Mouse (Mus musculus): Measurements from ENCODE around the gene Nr4a1. TPM values are rescaled to one million over a fixed set of nuclear protein-coding genes. Genes with fewer than 3 reads are reported as not detected.

The Nr4a1 gene
- polyA plus RNA-seq, 1 experiment from 2014 or later, result 7.9 TPM

DNA sequence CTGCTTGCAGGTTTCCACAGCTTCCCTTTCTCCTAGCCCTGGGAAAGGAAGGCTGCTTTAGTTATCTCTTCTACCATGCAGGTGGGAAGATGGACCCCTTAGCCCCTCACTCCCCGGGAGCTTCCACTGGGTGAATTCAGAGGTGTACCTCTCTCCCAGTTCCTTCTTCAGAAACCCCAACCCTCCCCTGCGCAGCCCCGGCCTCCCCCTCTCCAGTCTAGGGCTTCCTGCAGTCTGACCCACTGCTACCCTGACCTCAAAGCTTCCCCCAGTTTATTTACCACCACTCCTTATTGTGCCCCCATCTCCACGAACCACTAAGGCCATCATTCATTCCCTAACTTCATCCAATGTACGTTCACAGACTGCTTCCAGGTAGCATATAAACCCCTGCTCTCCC, 30.5 kb upstream of the Nr4a1 start:
- Histone ChIP-seq H3K9me3 (replicated peaks) (no peaks in the 10 kb centered on the region), H3K4me1 (peaks cover 47% of the 10 kb centered on the region), H3K36me3 (no peaks in the 10 kb centered on the region), H3K27me3 (replicated peaks) (0 out of 2 replicates have a peak, but pooled peaks cover 5% of the 10 kb centered on the region), H3K9ac (replicated peaks) (peak overlapping the region; percentile 63), H3K4me2 (peak overlapping the region; percentile 98), H3K4me3 (replicated peaks) (peak overlapping the region; percentile 61), H3K27ac (replicated peaks) (no peak overlapping the region)
- WGBS, result 9% methylated on average over 5 of the region's 5 CpGs
- peak; percentile 11; the same call in 1 of the 2 replicates for ATAC-seq (ENCODE audit: low FRiP score)

- Histone ChIP-seq H3K9ac (replicated peaks) (peak within 1 kb of the TSS; percentile 63), H3K9me3 (replicated peaks) (no peaks in the 10 kb centered on the region), H3K4me2 (peak within 1 kb of the TSS; percentile 98), H3K27me3 (replicated peaks) (0 out of 2 replicates have a peak, but pooled peaks cover 5% of the 10 kb centered on the region), H3K27ac (replicated peaks) (peak within 1 kb of the TSS; percentile 45), H3K4me3 (replicated peaks) (peak within 1 kb of the TSS; percentile 61), H3K36me3 (no peaks in the 10 kb centered on the region), H3K4me1 (peaks cover 47% of the 10 kb centered on the region)
- ATAC-seq (ENCODE audit: low FRiP score), result peak; percentile 80
- WGBS, result under 1% methylated on average over 66 of the region's 77 CpGs
Measured at GRCm38 (mm10) chr15:101224006-101224906, 29.8 kb upstream of the Nr4a1 start, which contains the start of gene Grasp. Gene Grasp, plus strand, starts transcription at chr15:101224188.

GRCm38 (mm10) chr15:101224977-101225376, 29.1 kb upstream of the Nr4a1 start:
- peak overlapping the region; percentile 63 for H3K9ac ChIP-seq (replicated peaks)
- H3K9me3 ChIP-seq (replicated peaks), result no peaks in the 10 kb centered on the region
- 6% methylated on average over 14 of the region's 14 CpGs for whole genome bisulfite sequencing
- peaks cover 47% of the 10 kb centered on the region for H3K4me1 ChIP-seq
- 0 out of 2 replicates have a peak, but pooled peaks cover 5% of the 10 kb centered on the region for H3K27me3 ChIP-seq (replicated peaks)
- peak overlapping the region; percentile 61 for H3K4me3 ChIP-seq (replicated peaks)
- no peak for ATAC-seq (ENCODE audit: low FRiP score)
- peak overlapping the region; percentile 45 for H3K27ac ChIP-seq (replicated peaks)
- H3K4me2 ChIP-seq, result peak overlapping the region; percentile 98
- no peaks in the 10 kb centered on the region for H3K36me3 ChIP-seq

GRCm38 (mm10) chr15:101227971-101228370, 26.1 kb upstream of the Nr4a1 start:
- Histone ChIP-seq H3K9ac (replicated peaks) (no peak overlapping the region), H3K4me3 (replicated peaks) (no peak overlapping the region), H3K4me2 (no peak overlapping the region), H3K9me3 (replicated peaks) (no peaks in the 10 kb centered on the region), H3K36me3 (no peaks in the 10 kb centered on the region), H3K27ac (replicated peaks) (peak overlapping the region; percentile 37; the same call in 1 of the 2 replicates), H3K27me3 (replicated peaks) (0 out of 2 replicates have a peak, but pooled peaks cover 5% of the 10 kb centered on the region), H3K4me1 (peaks cover 33% of the 10 kb centered on the region)
- WGBS, result 11% methylated on average over 7 of the region's 7 CpGs
- no peak for ATAC-seq (ENCODE audit: low FRiP score)

DNA sequence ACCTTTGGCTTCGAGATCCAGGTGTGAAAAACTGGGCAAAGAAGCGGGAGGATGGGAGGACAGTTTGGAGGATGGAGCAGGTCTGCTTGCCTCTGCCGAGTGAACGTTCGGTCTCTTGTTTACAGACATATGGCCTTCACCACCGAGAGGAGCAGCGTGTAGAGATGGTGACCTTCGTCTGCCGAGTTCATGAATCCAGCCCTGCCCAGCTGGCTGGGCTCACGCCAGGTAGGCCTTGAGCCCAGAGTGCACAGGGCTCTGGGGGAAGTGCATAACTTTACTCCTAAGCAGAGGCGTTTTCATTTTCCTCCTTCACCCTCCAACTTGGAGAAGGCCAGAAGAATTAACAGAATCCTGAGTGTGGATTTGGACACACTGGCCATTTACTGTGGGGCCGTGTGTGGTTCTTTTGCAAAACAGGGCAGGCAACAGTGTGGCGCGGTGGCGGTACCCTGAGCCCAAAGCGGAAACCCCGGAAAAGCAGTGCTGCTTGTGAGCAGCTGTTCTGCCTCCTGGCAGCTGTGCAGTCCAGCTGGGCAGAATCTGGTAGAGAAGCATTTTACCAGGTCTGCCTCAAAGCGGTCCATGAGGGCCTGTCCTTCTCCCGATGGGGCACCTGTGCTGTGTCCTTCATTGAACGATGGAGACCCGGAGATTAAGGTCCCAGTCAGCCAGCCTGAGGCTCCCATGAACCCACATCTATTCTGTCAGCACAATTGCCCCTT, 25.0 kb upstream of the Nr4a1 start:
- Histone ChIP-seq H3K4me2 (no peak overlapping the region), H3K27me3 (replicated peaks) (0 out of 2 replicates have a peak, but pooled peaks cover 5% of the 10 kb centered on the region), H3K4me3 (replicated peaks) (no peak overlapping the region), H3K27ac (replicated peaks) (no peak overlapping the region), H3K36me3 (no peaks in the 10 kb centered on the region), H3K9ac (replicated peaks) (no peak overlapping the region), H3K4me1 (peaks cover 22% of the 10 kb centered on the region), H3K9me3 (replicated peaks) (no peaks in the 10 kb centered on the region)
- ATAC-seq (ENCODE audit: low FRiP score), result no peak
- 89% methylated on average over 21 of the region's 21 CpGs for whole genome bisulfite sequencing

- no peak overlapping the region for H3K4me3 ChIP-seq (replicated peaks)
- WGBS, result 97% methylated on average over 19 of the region's 19 CpGs
- no peak overlapping the region for H3K9ac ChIP-seq (replicated peaks)
- no peak overlapping the region for H3K4me2 ChIP-seq
- H3K4me1 ChIP-seq, result peaks cover 13% of the 10 kb centered on the region; the same call in 1 of the 2 replicates
- H3K36me3 ChIP-seq, result no peaks in the 10 kb centered on the region
- H3K27me3 ChIP-seq (replicated peaks), result 0 out of 2 replicates have a peak, but pooled peaks cover 5% of the 10 kb centered on the region
- ATAC-seq (ENCODE audit: low FRiP score), result no peak
- no peak overlapping the region for H3K27ac ChIP-seq (replicated peaks)
- H3K9me3 ChIP-seq (replicated peaks), result no peaks in the 10 kb centered on the region
Measured at GRCm38 (mm10) chr15:101230503-101230902, 23.6 kb upstream of the Nr4a1 start.

DNA sequence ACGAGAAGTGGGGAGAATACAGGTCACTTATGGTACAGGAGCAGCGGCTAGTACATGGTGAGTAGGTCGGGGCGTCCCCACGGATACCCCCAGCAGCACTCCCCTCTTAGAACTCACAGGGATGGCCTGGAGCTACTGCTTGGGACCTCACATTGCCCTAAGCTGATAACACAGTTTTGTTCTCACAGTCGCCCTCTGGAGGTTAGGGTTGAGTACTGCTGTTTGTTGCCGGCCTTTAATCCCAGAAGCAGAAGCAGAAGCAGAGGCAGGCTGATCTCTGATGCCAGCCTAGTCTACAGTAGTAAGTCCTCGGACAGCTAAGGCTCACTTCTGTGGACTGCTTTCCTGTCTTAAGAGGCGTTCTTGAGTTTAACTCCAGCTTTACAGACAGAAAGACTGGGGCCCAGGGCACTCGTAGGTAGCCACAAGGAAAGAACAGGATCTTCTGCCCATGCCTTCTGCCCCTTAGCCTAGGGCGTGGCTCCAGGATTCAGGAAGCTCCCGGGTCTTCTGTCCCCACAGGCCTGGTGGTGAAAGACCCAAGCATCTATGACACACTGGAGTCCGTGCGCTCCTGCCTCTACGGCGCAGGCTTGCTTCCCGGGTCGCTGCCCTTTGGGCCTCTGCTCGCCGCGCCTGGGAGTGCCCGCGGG, 22.9 kb upstream of the Nr4a1 start:
- 0 out of 2 replicates have a peak, but pooled peaks cover 1% of the 10 kb centered on the region for H3K27me3 ChIP-seq (replicated peaks)
- H3K4me1 ChIP-seq, result peaks cover 13% of the 10 kb centered on the region; the same call in 1 of the 2 replicates
- H3K4me2 ChIP-seq, result peak overlapping the region; percentile 51
- no peaks in the 10 kb centered on the region for H3K36me3 ChIP-seq
- peak overlapping the region; percentile 18 for H3K4me3 ChIP-seq (replicated peaks)
- 84% methylated on average over 23 of the region's 23 CpGs for WGBS
- H3K9ac ChIP-seq (replicated peaks), result peak overlapping the region; percentile 2; the same call in 1 of the 2 replicates
- no peak overlapping the region for H3K27ac ChIP-seq (replicated peaks)
- no peaks in the 10 kb centered on the region for H3K9me3 ChIP-seq (replicated peaks)
- ATAC-seq (ENCODE audit: low FRiP score), result no peak

DNA sequence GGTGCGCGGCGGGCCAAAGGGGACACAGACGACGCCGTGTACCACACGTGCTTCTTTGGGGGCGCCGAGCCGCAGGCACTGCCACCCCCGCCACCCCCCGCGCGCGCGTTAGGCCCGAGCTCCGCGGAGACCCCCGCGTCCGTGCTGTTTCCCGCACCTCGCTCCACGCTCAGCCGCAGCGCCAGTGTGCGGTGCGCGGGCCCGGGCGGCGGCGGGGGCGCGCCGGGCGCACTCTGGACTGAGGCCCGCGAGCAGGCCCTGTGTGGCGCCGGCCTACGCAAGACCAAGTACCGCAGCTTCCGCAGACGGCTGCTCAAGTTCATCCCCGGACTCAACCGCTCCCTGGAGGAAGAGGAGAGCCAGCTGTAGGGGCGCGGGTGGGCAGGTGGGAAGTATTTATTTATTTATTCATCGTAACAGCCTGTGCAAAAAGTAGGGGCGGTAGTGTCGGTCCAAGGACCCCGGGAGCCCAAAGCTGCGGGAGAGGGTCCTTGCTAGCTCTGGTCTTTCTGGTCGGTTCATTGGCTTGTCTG, 22.4 kb upstream of the Nr4a1 start:
- peaks cover 13% of the 10 kb centered on the region; the same call in 1 of the 2 replicates for H3K4me1 ChIP-seq
- H3K9me3 ChIP-seq (replicated peaks), result no peaks in the 10 kb centered on the region
- peak; percentile 56; the same call in 1 of the 2 replicates for ATAC-seq (ENCODE audit: low FRiP score)
- no peaks in the 10 kb centered on the region for H3K36me3 ChIP-seq
- no peaks in the 10 kb centered on the region for H3K27me3 ChIP-seq (replicated peaks)
- 54% methylated on average over 55 of the region's 56 CpGs for WGBS
- H3K4me2 ChIP-seq, result peak overlapping the region; percentile 51
- H3K27ac ChIP-seq (replicated peaks), result no peak overlapping the region
- H3K9ac ChIP-seq (replicated peaks), result peak overlapping the region; percentile 2; the same call in 1 of the 2 replicates
- peak overlapping the region; percentile 18 for H3K4me3 ChIP-seq (replicated peaks)

DNA sequence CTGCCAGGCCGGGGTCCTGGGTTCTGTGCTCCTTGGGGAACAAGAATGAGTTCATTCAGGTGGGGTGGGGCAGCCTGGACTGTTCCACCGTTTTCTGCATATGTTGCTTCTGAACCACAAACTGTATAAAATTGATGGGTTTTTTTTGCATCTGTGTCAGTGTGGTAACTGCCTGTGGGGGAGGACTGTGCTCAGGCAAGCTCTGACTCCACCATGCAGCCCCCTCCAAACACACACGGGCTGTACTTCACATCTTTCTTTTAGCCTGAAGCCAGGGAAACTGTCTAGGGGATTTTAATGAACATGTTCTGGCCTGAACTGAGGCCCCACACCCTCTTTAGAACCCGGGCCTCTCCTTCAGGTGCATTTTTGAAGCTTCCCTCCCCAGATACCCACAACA, 21.5 kb upstream of the Nr4a1 start:
- WGBS, result 81% methylated on average over 4 of the region's 4 CpGs
- H3K36me3 ChIP-seq, result no peaks in the 10 kb centered on the region

GRCm38 (mm10) chr15:101233183-101233582, 20.9 kb upstream of the Nr4a1 start:
- Histone ChIP-seq H3K36me3 (no peaks in the 10 kb centered on the region), H3K27ac (replicated peaks) (no peak overlapping the region), H3K4me1 (peaks cover 10% of the 10 kb centered on the region; the same call in 1 of the 2 replicates), H3K27me3 (replicated peaks) (no peaks in the 10 kb centered on the region), H3K4me2 (no peak overlapping the region), H3K9me3 (replicated peaks) (no peaks in the 10 kb centered on the region), H3K9ac (replicated peaks) (no peak overlapping the region), H3K4me3 (replicated peaks) (no peak overlapping the region)
- no peak for ATAC-seq (ENCODE audit: low FRiP score)
- WGBS, result 93% methylated on average over 3 of the region's 3 CpGs

More for the DNA sequence above, 21.5 kb upstream of the Nr4a1 start:
- Histone ChIP-seq H3K4me1 (peaks cover 13% of the 10 kb centered on the region; the same call in 1 of the 2 replicates), H3K9me3 (replicated peaks) (no peaks in the 10 kb centered on the region), H3K9ac (replicated peaks) (no peak overlapping the region), H3K4me3 (replicated peaks) (no peak overlapping the region), H3K27ac (replicated peaks) (no peak overlapping the region), H3K4me2 (no peak overlapping the region), H3K27me3 (replicated peaks) (no peaks in the 10 kb centered on the region)
- no peak for ATAC-seq (ENCODE audit: low FRiP score)

All from neural tube, embryonic 15.5 days (tissue).